Mouse (Mus musculus) thymus, postnatal 10 days (tissue): ENCODE data around the gene Cfap73.

Experiments used
- DNase-seq, 2 experiments: peaks; one replicate each; pipeline ENCODE4 v3.0.0; 2021; ENCODE audit warnings: low spot score in 2 of 2

The Cfap73 gene

DNA sequence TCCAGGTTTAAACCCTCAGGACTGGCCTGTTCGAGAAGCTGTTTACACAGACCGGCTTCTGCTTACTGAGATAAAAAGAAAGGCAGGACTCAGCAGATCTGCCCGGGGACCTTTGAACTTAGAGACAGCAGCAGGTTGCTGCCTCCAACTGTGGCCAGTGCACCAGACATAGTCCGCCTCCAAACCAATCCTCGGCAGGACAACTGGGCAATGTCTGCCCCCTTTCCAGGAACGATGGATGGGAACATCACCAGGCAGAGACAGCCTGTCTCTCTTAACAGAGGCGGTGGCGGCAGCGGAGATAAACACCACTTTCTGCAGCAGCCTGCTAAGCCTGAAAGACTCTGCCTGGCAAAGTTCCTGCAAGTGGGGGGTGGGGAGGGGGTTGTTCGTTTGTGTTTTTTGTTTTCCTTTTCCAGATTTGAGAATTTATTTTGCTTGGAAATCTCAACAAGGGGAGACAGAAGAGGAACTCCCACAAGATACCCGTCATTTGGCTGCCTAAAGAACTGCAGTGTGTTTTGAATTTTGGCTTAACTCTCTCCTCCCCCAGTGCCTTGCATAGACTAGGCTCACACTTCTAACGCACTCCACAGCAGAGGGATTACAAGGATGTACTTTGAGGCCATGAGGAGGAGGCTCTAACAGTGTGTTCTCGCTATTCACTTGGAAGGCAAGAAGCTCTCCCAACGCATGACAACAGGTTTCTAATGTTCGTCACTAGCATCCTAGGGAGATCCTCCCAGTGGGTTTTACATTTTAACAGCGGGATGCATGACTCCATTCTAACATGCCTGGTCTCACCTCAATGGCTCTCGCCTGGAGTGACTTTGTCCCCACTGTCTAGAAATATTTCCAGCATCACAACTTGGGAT lies 47.1 kb downstream of the Cfap73 start:
- no peak for DNase-seq

- DNase-seq: no peak
Measured at GRCm38 (mm10) chr5:120584968-120585367, 49.1 kb downstream of the Cfap73 start.

DNA sequence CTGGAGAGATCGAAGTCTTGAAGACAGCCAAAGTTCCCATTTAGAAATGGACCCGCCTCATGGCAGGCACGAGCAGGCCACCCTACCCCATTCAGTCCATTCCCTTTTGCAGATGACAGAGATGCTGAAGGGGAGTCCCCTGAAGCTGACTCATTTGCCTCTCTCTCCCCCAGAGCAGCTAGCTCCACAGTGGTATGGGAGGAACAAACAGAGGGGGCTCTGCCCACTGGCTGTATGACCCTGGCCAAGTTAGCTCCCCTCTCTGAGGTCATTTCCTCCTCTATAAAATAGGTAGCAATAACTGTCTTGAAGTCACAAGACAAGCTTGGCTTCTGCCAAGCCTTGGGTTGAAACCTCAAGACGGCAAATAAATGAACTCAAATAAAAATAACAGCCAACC lies 50.5 kb downstream of the Cfap73 start:
- DNase-seq: no peak

DNA sequence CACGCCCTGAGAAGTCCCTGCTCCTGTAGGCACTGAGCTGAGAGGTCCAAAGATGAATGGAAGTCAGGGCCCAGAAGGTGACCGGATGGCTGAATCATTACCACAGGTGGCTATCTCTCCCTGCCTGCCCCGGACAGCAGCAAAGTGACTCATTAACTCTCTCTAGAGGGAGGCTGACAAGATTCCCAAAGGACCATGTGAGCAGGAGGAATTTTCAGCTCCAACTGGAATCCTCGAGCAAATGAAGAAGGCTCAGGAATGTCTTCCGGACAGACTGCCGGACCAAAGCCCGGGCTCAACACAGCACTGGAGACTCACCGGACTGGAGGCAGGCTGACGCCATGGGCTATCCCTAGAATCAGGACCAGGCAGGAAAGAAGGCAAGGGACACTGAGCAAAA lies 52.0 kb downstream of the Cfap73 start:
- DNase-seq: no peak

- peak; percentile 51 to 53 for DNase-seq
Measured at GRCm38 (mm10) chr5:120579898-120580626, 54.0 kb downstream of the Cfap73 start.

GRCm38 (mm10) chr5:120579211-120579897 lies 54.7 kb downstream of the Cfap73 start:
- DNase-seq: peak; percentile 34 to 36

DNA sequence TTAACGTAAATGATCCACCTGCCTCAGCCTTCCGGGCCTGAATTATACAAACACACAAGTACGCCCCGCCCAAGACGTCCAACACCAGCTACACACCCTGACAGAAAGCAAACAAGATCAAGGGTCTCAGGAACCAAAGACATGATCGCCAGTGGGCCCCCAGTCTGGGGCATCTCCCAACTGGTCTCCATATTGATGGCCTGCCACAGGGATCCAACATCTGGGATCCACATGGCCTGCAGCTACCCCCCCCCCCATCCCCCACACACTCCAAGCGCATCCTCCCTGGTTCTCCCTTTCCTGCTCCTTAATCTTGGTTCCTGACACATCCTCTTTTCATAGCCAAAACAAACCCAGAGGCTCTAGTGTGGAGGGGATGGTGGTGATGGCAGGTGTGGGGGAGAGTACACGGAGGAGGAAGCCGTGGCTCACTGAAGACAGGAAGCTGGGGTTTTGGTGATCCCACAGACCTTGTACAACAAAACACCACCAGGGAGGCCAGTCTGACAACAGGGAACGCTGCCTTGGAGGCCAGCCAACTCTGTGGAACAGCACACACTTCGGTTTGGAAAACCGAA lies 55.4 kb downstream of the Cfap73 start:
- DNase-seq: peak; percentile 79 to 81
